8 mouse cellular contexts compared by ENCODE assay signal in the genomic region with DNA sequence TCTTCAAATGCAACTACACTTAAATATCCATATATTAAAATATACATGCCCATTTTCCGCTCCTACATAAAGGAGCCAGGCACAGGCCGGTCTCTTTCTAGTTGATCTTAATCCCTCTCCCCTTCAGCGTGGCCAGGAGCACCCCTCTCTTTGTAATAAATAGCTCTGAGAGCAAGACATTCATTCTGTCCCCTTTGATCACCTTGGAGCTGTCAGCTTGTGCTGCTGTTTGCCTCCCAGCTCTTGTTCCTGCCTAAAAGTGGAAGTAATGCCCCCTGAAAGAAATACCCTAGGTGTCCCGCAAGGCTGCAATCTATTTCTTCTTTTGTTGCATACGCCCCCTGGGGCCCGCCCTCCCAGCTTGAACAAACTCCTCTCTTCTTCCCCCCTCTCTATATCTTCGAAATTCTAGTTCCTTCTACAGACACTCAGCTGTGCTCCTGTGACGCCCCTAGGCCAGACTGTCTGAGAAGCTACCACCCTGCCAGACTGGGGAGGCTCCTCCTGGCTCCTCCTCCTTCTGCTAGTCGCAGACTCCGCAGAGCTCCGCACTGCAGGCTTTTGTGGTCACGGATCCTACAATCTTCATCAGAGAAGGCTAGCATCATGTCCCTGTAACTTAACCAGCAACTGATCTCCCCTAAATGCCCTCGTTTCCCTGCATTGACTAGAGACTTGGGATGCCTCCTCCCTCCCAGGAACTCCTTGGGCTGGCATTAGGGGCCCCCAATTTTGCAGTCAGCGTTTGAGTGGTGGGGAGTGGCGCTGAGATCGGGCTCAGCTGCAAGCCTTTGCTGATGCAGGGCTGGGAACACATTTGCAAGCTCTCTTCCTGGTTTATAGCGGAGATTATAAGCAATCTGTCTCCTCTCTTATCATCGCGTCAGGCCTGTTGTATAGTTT.
DNase-seq lines count a peak whose midpoint lies in the region; ATAC-seq and TF ChIP-seq lines count a peak whose summit lies in the region.

No protein-coding gene starts in this region.

- intact Hi-C loops in heart, postnatal 25 days (cut with DNase I) = loop anchor here (10.0 kb wide), 1 partner anchor 701 kb away; a partner anchor contains a TSS

- ATAC-seq in forebrain, embryonic 11.5 days (replicated peaks; ENCODE audit: low FRiP score) = peak; percentile 96
- peak; percentile 86 for ATAC-seq in heart, embryonic 15.5 days (replicated peaks; ENCODE audit: insufficient number of reproducible peaks, insufficient read depth, low FRiP score, low read depth)

- H3K9me3 ChIP-seq in forebrain, embryonic 11.5 days (ENCODE audit: control insufficient read depth, low read length) = no peaks in the 10 kb centered on the region
- no peaks in the 10 kb centered on the region for H3K9me3 ChIP-seq in heart, embryonic 15.5 days (replicated peaks)

- 1% methylated on average over 19 of the region's 19 CpGs for WGBS in forebrain, embryonic 11.5 days
- 9% methylated on average over 19 of the region's 19 CpGs for WGBS in heart, embryonic 15.5 days
- WGBS in lung, adult 2 months = 10% methylated on average over 19 of the region's 19 CpGs

- peaks cover 8% of the 10 kb centered on the region for H3K4me1 ChIP-seq in forebrain, embryonic 11.5 days (replicated peaks; ENCODE audit: control insufficient read depth, insufficient read depth, low read length)
- peaks cover 12% of the 10 kb centered on the region for H3K4me1 ChIP-seq in heart, embryonic 15.5 days (replicated peaks)
- no peaks in the 10 kb centered on the region for H3K4me1 ChIP-seq in lung, adult 2 months (ENCODE audit: control insufficient read depth, insufficient read depth, low read length)

- DNase-seq in heart, adult 11 months = peak; percentile 95
- no peak for DNase-seq in heart, postnatal 25 days (ENCODE audit: low spot score)
- peak; percentile 92 for DNase-seq in forebrain, embryonic 11.5 days (ENCODE audit: low spot score)
- peak; percentile 38 to 46 for DNase-seq in layer of hippocampus, adult 8-10 months (ENCODE audit: low spot score in 2 of 2)
- DNase-seq in lung, adult 2 months = peak; percentile 10
- DNase-seq in retina, postnatal 1 day = peak; percentile 85
- no peak for DNase-seq in B cell, adult 2 months

- peak overlapping the region; percentile 10; the same call in 1 of the 2 replicates for H3K9ac ChIP-seq in forebrain, embryonic 11.5 days (ENCODE audit: low read length)
- H3K9ac ChIP-seq in heart, embryonic 15.5 days = peak overlapping the region; percentile 57

- peak overlapping the region; percentile 21 for H3K4me3 ChIP-seq in forebrain, embryonic 11.5 days (ENCODE audit: low read depth, low read length)
- H3K4me3 ChIP-seq in heart, embryonic 15.5 days = peak overlapping the region; percentile 54
- peak overlapping the region; percentile 41 for H3K4me3 ChIP-seq in lung, adult 2 months (replicated peaks; ENCODE audit: extremely low read depth, low read depth, low read length)

- H3K27ac ChIP-seq in forebrain, embryonic 11.5 days (ENCODE audit: low read depth, low read length) = peak overlapping the region; percentile 96
- peak overlapping the region; percentile 56 for H3K27ac ChIP-seq in heart, embryonic 15.5 days

- H3K36me3 ChIP-seq in forebrain, embryonic 11.5 days (ENCODE audit: control insufficient read depth, insufficient read depth, low read length) = no peaks in the 10 kb centered on the region
- H3K36me3 ChIP-seq in heart, embryonic 15.5 days = no peaks in the 10 kb centered on the region

- no peak for TF ChIP-seq POLR2A in lung, adult 2 months (IDR thresholded peaks at IDR 0.05; ENCODE audit: borderline replicate concordance, extremely low read depth, low read depth, low read length)

- H3K27me3 ChIP-seq in forebrain, embryonic 11.5 days (ENCODE audit: control insufficient read depth, insufficient read depth, low read length) = no peaks in the 10 kb centered on the region
- no peaks in the 10 kb centered on the region for H3K27me3 ChIP-seq in heart, embryonic 15.5 days

- no peak for TF ChIP-seq CTCF in lung, adult 2 months (IDR thresholded peaks at IDR 0.05; ENCODE audit: insufficient read depth, low read length)

- peak overlapping the region; percentile 41 for H3K4me2 ChIP-seq in forebrain, embryonic 11.5 days (ENCODE audit: low read depth, low read length, severe bottlenecking)
- peak overlapping the region; percentile 80 for H3K4me2 ChIP-seq in heart, embryonic 15.5 days

Comparison
In these comparisons a context has a peak if more than half of its experiments do, and no peak if none do; other contexts are left out.
1. DNase-seq: peak in heart, adult 11 months (single experiment), forebrain, embryonic 11.5 days (single experiment), layer of hippocampus, adult 8-10 months (2 of 2), lung, adult 2 months (single experiment) and retina, postnatal 1 day (single experiment); none in heart, postnatal 25 days (single experiment) and B cell, adult 2 months (0 of 2).
2. Peak in every context shown above with its lines, with median percentiles within 50 percentile points of each other: H3K4me3 ChIP-seq.